ENCODE assay signal across 8 mouse cellular contexts in the genomic region with DNA sequence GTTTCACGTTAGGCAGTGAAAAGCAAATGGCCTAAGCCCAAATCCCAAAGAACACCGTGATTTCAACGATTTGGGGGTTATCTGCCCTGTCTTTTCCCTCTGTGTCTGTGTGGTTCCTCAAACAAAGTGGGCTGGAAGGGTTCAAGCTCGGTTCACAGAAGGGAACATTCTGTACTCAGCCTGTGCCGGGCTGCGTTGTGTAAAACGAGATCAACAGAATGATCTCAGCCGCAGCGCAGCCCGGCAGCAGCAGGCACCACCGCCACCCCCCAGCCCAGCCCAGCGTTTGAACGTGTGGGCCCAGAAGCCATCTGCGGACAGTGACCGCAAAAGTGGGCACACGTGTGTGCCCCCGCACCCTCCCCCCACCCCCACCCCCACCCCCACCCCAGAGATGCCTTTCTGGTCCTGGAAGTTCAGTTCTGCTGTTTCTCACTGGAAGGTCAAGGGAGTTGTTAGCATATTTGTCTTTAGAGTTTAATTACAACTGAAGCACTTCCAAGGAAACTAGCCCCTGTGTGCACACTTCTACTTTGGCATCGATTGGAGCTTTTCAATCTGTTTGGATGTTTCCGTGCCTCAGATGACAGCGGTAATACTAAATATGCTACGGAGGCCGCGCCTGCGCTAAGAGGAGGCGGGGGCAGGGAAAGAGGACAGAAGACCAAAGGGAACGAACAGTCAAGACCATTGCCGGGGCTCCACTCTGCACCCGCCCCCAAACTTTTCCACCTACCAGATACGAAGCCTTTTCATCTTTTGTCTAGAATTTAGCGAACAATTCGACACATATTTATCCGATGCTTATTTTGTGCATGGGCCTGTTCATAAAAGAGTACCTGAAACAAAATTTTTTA.
DNase-seq lines count a peak whose midpoint lies in the region; ATAC-seq lines count a peak whose summit lies in the region.

No protein-coding gene starts in this region.

- WGBS in hindbrain, embryonic 12.5 days, result 3% methylated on average over 32 of the region's 32 CpGs
- WGBS in neural tube, embryonic 15.5 days, result 3% methylated on average over 32 of the region's 32 CpGs

- H3K27ac ChIP-seq in hindbrain, embryonic 12.5 days, result peak overlapping the region; percentile 64
- H3K27ac ChIP-seq in neural tube, embryonic 15.5 days (replicated peaks), result peak overlapping the region; percentile 67

- peak; percentile 48 for DNase-seq in NIH3T3 (ENCODE audit: low read depth)
- DNase-seq in cerebellum, postnatal 25 days, result peak; percentile 76 to 77
- peak; percentile 70 to 80 for DNase-seq in frontal cortex, postnatal 36 days (ENCODE audit: low spot score in 2 of 2)
- DNase-seq in layer of hippocampus, adult 9-10 months (ENCODE audit: low spot score), result peak; percentile 52
- DNase-seq in lung, adult 18-20 months, result peak; percentile 90 to 93
- DNase-seq in thymus, postnatal 0 days (ENCODE audit: low spot score), result peak; percentile 25

- peaks cover 17% of the 10 kb centered on the region for H3K4me1 ChIP-seq in hindbrain, embryonic 12.5 days
- H3K4me1 ChIP-seq in neural tube, embryonic 15.5 days, result peaks cover 25% of the 10 kb centered on the region

- peak overlapping the region; percentile 36 for H3K4me3 ChIP-seq in hindbrain, embryonic 12.5 days
- H3K4me3 ChIP-seq in neural tube, embryonic 15.5 days (replicated peaks), result peak overlapping the region; percentile 36

- H3K9ac ChIP-seq in hindbrain, embryonic 12.5 days, result peak overlapping the region; percentile 56
- peak overlapping the region; percentile 12; the same call in 1 of the 2 replicates for H3K9ac ChIP-seq in neural tube, embryonic 15.5 days (replicated peaks)

- no peaks in the 10 kb centered on the region for H3K27me3 ChIP-seq in hindbrain, embryonic 12.5 days
- no peaks in the 10 kb centered on the region for H3K27me3 ChIP-seq in neural tube, embryonic 15.5 days (replicated peaks)

- ATAC-seq in hindbrain, embryonic 12.5 days (ENCODE audit: low FRiP score), result peak; percentile 84
- ATAC-seq in neural tube, embryonic 15.5 days (ENCODE audit: low FRiP score), result peak; percentile 89

- H3K4me2 ChIP-seq in hindbrain, embryonic 12.5 days (replicated peaks), result peak overlapping the region; percentile 71
- peak overlapping the region; percentile 65 for H3K4me2 ChIP-seq in neural tube, embryonic 15.5 days

- no peaks in the 10 kb centered on the region for H3K36me3 ChIP-seq in hindbrain, embryonic 12.5 days
- H3K36me3 ChIP-seq in neural tube, embryonic 15.5 days, result no peaks in the 10 kb centered on the region

- H3K9me3 ChIP-seq in hindbrain, embryonic 12.5 days (replicated peaks), result no peaks in the 10 kb centered on the region
- no peaks in the 10 kb centered on the region for H3K9me3 ChIP-seq in neural tube, embryonic 15.5 days (replicated peaks)

Comparison
In these comparisons a context has a peak if more than half of its experiments do, and no peak if none do; other contexts are left out.
1. Peak in every context shown above with its lines: DNase-seq, ATAC-seq, H3K4me3 ChIP-seq and H3K27ac ChIP-seq.
2. DNase-seq: peak in every context shown above with its lines; median percentile 92 in lung, adult 18-20 months; 76 in cerebellum, postnatal 25 days; 75 in frontal cortex, postnatal 36 days; 52 in layer of hippocampus, adult 9-10 months; 48 in NIH3T3; 25 in thymus, postnatal 0 days.